Mouse (Mus musculus) cerebellum, adult 11-12 months (tissue): Measurements from ENCODE around the gene Xylt1.

Source experiments
- DNase-seq: peaks from one replicate; pipeline ENCODE4 v3.0.0; 2022

Gene Xylt1

GRCm38 (mm10) chr7:117436892-117437291 is 56.1 kb downstream of the Xylt1 start:
- DNase-seq, result no peak

GRCm38 (mm10) chr7:117440994-117441393 is 60.2 kb downstream of the Xylt1 start:
- no peak for DNase-seq

- no peak for DNase-seq
Measured at GRCm38 (mm10) chr7:117442639-117443038, 61.9 kb downstream of the Xylt1 start.

- no peak for DNase-seq
Measured at GRCm38 (mm10) chr7:117443215-117443614, 62.4 kb downstream of the Xylt1 start.

DNA sequence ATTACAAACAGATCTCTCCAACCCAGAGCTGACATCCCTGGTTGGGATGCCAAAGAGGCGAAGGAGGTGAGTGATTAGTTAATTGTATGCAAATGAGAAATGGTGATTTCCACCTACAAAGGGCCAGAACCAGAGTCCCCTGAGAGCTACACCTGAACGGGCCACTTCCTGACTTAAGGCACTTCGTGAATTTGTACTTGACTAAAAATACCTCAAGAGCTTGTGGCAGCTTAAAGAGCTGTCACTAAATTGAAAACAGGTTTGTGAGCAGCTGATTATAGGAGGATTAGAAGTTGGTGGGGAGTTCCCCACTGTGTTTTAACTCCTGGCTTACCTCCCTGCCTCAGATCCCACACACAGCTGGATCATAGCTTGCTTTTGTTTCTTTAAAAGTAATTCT is 64.7 kb downstream of the Xylt1 start:
- no peak for DNase-seq

DNA sequence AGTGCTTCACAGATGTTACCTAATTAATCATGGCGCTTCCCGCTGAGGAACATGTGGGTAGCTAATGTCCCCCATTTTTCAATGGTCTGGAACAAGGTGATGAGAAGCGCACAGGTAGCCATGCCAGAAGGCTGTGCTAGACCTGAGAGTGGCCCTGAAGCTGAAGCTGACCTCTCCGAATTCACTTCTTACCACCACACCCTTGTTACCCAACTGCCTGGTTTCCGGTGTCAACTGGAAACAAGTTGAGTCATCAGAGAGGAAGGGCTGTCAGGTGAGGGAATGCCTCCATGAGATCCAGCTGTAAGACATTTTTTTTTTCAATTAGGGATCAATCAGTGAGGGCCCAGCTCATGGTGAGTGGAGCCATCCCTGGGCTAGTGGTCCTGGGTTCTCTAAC is 68.8 kb downstream of the Xylt1 start:
- DNase-seq, result no peak

- DNase-seq, result no peak
Measured at GRCm38 (mm10) chr7:117451212-117451611, 70.4 kb downstream of the Xylt1 start.

DNA sequence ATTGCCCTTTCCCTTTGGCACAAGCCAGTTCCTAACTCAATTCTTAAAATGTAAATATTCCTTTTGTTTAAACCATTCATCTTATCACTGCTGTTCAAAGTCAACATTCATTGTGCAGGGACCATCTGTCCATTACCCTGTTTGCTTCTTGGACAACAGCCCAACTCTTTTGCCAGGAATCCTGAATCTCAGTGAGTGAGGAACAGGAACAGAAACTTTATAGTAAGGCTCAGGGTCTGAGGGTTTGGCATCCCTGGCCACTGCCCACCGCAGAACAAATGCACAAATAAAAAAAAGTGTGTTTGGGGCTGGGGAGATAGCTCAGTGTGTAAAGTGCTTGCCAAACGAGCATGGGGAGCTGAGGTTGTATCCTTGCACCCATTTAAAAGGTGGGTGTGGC is 71.5 kb downstream of the Xylt1 start:
- no peak for DNase-seq

GRCm38 (mm10) chr7:117454789-117455548 is 74.2 kb downstream of the Xylt1 start:
- DNase-seq, result no peak

GRCm38 (mm10) chr7:117462196-117462935 is 81.6 kb downstream of the Xylt1 start:
- peak; percentile 5 for DNase-seq

DNA sequence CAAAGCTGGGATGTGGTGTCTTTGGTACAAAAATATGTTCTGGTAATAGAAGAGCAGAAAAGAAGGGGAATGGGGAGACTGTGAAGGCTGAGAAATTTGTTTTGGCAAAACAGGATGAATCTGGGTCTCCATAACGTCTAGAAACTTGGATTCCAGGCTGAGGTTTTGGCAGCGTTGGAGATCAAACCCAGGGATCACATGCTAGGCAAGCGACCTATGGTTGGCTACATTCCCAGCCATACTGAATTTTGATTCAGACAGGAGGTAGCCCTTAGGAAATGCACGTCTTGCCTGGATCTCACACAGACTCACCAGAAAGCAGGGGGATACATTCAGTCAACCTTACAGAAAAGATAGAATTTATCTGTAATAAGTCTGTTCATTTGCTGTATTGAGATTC is 84.2 kb downstream of the Xylt1 start:
- DNase-seq, result no peak

DNA sequence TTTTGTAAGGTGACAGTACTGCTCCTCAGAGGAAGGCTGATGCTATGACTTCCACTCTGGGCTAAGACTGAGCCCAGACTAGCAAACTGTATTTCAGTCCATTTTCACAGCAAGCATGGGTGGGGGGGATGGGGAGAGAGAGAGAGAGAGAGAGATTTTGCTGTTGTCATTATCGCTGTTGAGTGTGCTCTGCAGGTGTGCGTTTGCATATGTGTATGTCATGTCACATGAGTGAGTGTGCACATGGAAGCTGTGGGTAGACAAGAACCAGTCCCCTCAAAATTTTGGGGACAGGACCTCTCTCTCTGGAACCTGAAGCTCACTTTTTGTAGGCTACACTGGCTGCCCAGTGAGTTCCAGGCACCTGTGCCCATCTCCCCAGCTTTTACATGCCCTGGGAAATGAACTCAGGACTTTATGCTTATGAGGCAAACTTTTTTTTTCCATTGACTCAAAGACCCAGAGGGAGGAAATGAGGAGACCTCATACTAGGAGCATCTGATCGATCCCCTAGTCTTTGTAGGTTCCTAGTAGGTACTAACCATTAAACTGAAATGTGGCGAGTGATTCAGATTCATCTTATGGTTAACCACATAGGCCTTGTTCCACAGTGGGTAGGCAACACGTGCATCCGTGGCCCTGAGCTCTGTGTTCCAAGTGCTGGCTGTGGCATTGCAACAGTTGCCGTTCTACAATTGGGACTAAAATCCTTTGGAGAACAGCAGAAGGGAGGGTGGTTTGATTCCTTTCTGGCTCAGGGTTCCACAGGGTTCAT is 85.4 kb downstream of the Xylt1 start:
- no peak for DNase-seq

DNA sequence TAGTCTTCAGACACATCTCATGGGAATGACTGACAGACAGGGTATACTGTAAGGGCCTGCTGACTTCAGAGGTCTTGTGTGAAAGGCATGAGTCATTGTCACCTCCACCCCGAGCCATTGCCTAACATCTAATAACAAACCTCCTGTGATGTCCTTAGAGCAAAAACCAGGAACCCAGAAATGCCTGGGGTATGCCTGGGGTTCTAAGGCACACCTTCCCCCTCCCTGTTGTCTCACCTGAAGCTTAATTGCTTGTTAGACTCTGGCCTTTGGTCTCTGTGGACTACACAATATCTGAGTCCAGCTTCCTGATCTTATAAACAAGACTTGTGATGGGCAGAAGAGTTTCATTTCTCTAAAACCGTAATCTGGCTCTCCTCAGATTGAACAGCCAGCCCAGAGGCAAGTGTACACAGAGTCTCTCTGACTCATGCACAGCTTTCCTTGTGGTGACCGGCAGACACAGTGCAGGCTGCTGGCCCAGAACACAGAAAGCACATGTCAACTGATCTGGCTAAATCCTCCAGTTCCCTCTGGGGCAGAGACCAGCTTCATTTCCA is 89.5 kb downstream of the Xylt1 start:
- DNase-seq, result no peak

GRCm38 (mm10) chr7:117472055-117472780 is 91.4 kb downstream of the Xylt1 start:
- no peak for DNase-seq

- DNase-seq, result no peak
Measured at GRCm38 (mm10) chr7:117472781-117473743, 92.3 kb downstream of the Xylt1 start.

- DNase-seq, result no peak
Measured at GRCm38 (mm10) chr7:117474302-117474701, 93.5 kb downstream of the Xylt1 start.

DNA sequence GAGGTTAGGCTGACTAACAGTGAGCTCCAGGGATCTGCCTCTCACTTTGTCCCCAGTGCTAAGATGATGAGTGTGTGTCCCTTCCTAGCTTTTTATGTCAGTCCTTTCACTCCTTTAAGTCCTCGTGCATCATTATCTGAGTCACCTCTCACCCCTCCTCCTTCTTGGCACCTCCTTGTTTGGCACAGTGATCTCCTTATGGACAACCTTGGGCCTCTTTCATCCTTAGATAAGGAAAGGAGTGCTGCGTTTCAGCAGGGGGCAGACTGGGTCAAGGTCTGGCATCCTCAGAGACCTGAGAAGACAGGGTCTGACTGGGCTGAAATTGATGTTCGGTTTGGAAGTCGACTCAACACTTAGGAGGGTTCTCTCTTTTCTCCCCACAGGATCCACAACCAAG is 94.3 kb downstream of the Xylt1 start:
- no peak for DNase-seq

- DNase-seq, result no peak
Measured at GRCm38 (mm10) chr7:117478937-117479336, 98.2 kb downstream of the Xylt1 start.

- no peak for DNase-seq
Measured at GRCm38 (mm10) chr7:117480831-117481230, 100.1 kb downstream of the Xylt1 start.

- no peak for DNase-seq
Measured at GRCm38 (mm10) chr7:117481404-117481803, 100.6 kb downstream of the Xylt1 start.

- DNase-seq, result no peak
Measured at GRCm38 (mm10) chr7:117482701-117483100, 101.9 kb downstream of the Xylt1 start.
